In genomic region chr5:122283828-122284182, GRCm38 (mm10) we compare ENCODE assay signal across 8 mouse cellular contexts. TPM values are rescaled to one million over a fixed set of nuclear protein-coding genes. Genes with fewer than 3 reads are reported as not detected.
A peak's percentile ranks its signal among the peaks of the same experiment; 100 is the strongest.
DNase-seq lines count a peak whose midpoint lies in the region; ATAC-seq and TF ChIP-seq lines count a peak whose summit lies in the region.

No protein-coding gene starts in this region.

- H3K27ac ChIP-seq in heart, embryonic 15.5 days, result no peak overlapping the region
- H3K27ac ChIP-seq in cortical plate, adult 2 months (ENCODE audit: insufficient read depth, low read length), result no peak overlapping the region
- H3K27ac ChIP-seq in hindbrain, embryonic 11.5 days (ENCODE audit: low read depth, low read length), result no peak overlapping the region
- H3K27ac ChIP-seq in macrophage, result peak overlapping the region; percentile 10; the same call in 1 of the 2 replicates

- H3K4me3 ChIP-seq in heart, embryonic 15.5 days, result peak overlapping the region; percentile 85
- peak overlapping the region; percentile 90; the same call in 1 of the 2 replicates for H3K4me3 ChIP-seq in cortical plate, adult 2 months (ENCODE audit: insufficient read depth, low read length)
- H3K4me3 ChIP-seq in hindbrain, embryonic 11.5 days (ENCODE audit: low read depth, low read length), result peak overlapping the region; percentile 95
- H3K4me3 ChIP-seq in macrophage (ENCODE audit: inconsistent target), result no peak overlapping the region; the same call in 1 of the 2 replicates

- peaks cover 42% of the 10 kb centered on the region for H3K79me2 ChIP-seq in macrophage (ENCODE audit: inconsistent target)

- ATAC-seq in heart, embryonic 15.5 days (replicated peaks; ENCODE audit: insufficient number of reproducible peaks, insufficient read depth, low FRiP score, low read depth), result no peak
- no peak for ATAC-seq in hindbrain, embryonic 11.5 days (ENCODE audit: low FRiP score)
- ATAC-seq in monocyte, adult 5-6 weeks (replicated peaks; ENCODE audit: insufficient number of reproducible peaks, low FRiP score, low TSS enrichment, poor library complexity, severe bottlenecking), result no peak

- no peaks in the 10 kb centered on the region; the same call in 1 of the 2 replicates for H3K36me3 ChIP-seq in heart, embryonic 15.5 days
- H3K36me3 ChIP-seq in hindbrain, embryonic 11.5 days (ENCODE audit: control insufficient read depth, insufficient read depth, low read length), result no peaks in the 10 kb centered on the region
- H3K36me3 ChIP-seq in macrophage (ENCODE audit: inconsistent target), result no peaks in the 10 kb centered on the region

- 0 out of 2 replicates have a peak overlapping the region, but pooled peaks have one; percentile 86 for H3K9ac ChIP-seq in heart, embryonic 15.5 days
- no peak overlapping the region for H3K9ac ChIP-seq in hindbrain, embryonic 11.5 days (ENCODE audit: low read depth, low read length)

- intact Hi-C loops in heart, postnatal 10 days (cut with DNase I), result loop anchor here (2.0 kb wide), 1 partner anchor 31 kb away; no protein-coding TSS in a partner anchor

- no peak for TF ChIP-seq CTCF in cortical plate, adult 2 months (IDR thresholded peaks at IDR 0.05; ENCODE audit: extremely low read depth, insufficient read depth, low read length)

- DNase-seq in heart, postnatal 10 days, result no peak
- DNase-seq in hindbrain, embryonic 11.5 days (ENCODE audit: low spot score), result no peak
- no peak for DNase-seq in ovary, postnatal 36 days (ENCODE audit: low spot score)
- no peak for DNase-seq in gastrocnemius, postnatal 10 days

- no peak for TF ChIP-seq POLR2A in cortical plate, adult 2 months (IDR thresholded peaks at IDR 0.05; ENCODE audit: extremely low read depth, insufficient read depth, low read length)

- peak overlapping the region; percentile 89 for H3K4me2 ChIP-seq in heart, embryonic 15.5 days
- H3K4me2 ChIP-seq in hindbrain, embryonic 11.5 days (replicated peaks; ENCODE audit: low read depth, low read length), result no peak overlapping the region

- 28% methylated on average over 2 of the region's 2 CpGs for WGBS in heart, embryonic 15.5 days
- WGBS in hindbrain, embryonic 11.5 days, result 22% methylated on average over 2 of the region's 2 CpGs
- 9% methylated on average over 2 of the region's 2 CpGs for whole genome bisulfite sequencing in macrophage (ENCODE audit: missing documents)

- no peaks in the 10 kb centered on the region for H3K27me3 ChIP-seq in heart, embryonic 15.5 days
- no peaks in the 10 kb centered on the region for H3K27me3 ChIP-seq in hindbrain, embryonic 11.5 days (ENCODE audit: control insufficient read depth, insufficient read depth, low read length)

- H3K4me1 ChIP-seq in heart, embryonic 15.5 days (replicated peaks), result peaks cover 49% of the 10 kb centered on the region
- peaks cover 12% of the 10 kb centered on the region for H3K4me1 ChIP-seq in cortical plate, adult 2 months (ENCODE audit: control insufficient read depth, insufficient read depth, low read length)
- H3K4me1 ChIP-seq in hindbrain, embryonic 11.5 days (replicated peaks; ENCODE audit: control insufficient read depth, insufficient read depth, low read length), result peaks cover 3% of the 10 kb centered on the region; the same call in 1 of the 2 replicates

- no peaks in the 10 kb centered on the region for H3K9me3 ChIP-seq in heart, embryonic 15.5 days (replicated peaks)
- no peaks in the 10 kb centered on the region for H3K9me3 ChIP-seq in hindbrain, embryonic 11.5 days (ENCODE audit: control insufficient read depth, low read length)

RNA-seq across cellular contexts. Expression of gene Pptc7, which starts 0.4 kb away (rescaled TPM):
- polyA plus RNA-seq in heart, embryonic 15.5 days (2015; fragmentation: Nextera tagmentation; extraction: Ambion mirVana), result 11.9 and 12.2 TPM in 2 replicates
- 10 to 100 TPM; 63.4 to 83.1 TPM for total RNA-seq in heart, postnatal 10 days (2021)
- 25.0 and 27.9 TPM in 2 replicates for polyA plus RNA-seq in cortical plate, adult 2 months (2012; rRNA removed)
- 8.1 and 8.4 TPM in 2 replicates for polyA plus RNA-seq in hindbrain, embryonic 11.5 days (2014; fragmentation: Nextera tagmentation; extraction: Ambion mirVana)
- total RNA-seq in macrophage (2018; cell fraction: chromatin; rRNA removed), result 10 to 100 TPM in 9 of 26 experiments, 1 to 10 TPM in 17; 1.5 to 14.8 (median 8.4) TPM
- total RNA-seq in macrophage (2018; cell fraction: cytosol; rRNA removed), result 10 to 100 TPM; 10.6 to 20.0 (median 17.2) TPM
- 10 to 100 TPM in 24 of 26 experiments, 1 to 10 TPM in 2; 7.3 to 28.9 (median 16.3) TPM for total RNA-seq in macrophage (2018; cell fraction: nucleus; rRNA removed)
- 12.5 to 16.0 TPM (median 14.1 TPM) in 3 replicates for polyA plus RNA-seq in macrophage (2018)
- total RNA-seq in monocyte, adult 5-6 weeks (2017), result 33.3 to 37.2 TPM (median 36.9 TPM) in 3 replicates
- total RNA-seq in gastrocnemius, postnatal 10 days (2021), result 10 to 100 TPM; 30.0 to 36.1 TPM

RNA-seq across cellular contexts. Expression of gene Tctn1, which starts 19.5 kb away (rescaled TPM):
- polyA plus RNA-seq in heart, embryonic 15.5 days (2015; fragmentation: Nextera tagmentation; extraction: Ambion mirVana), result 2.5 and 3.3 TPM in 2 replicates
- total RNA-seq in heart, postnatal 10 days (2021), result 1 to 10 TPM; 5.4 to 5.5 TPM
- 28.0 and 29.4 TPM in 2 replicates for polyA plus RNA-seq in cortical plate, adult 2 months (2012; rRNA removed)
- 4.4 and 5.6 TPM in 2 replicates for polyA plus RNA-seq in hindbrain, embryonic 11.5 days (2014; fragmentation: Nextera tagmentation; extraction: Ambion mirVana)
- 10 to 100 TPM in 23 of 26 experiments, 1 to 10 TPM in 3; 4.6 to 48.1 (median 31.1) TPM for total RNA-seq in macrophage (2018; cell fraction: chromatin; rRNA removed)
- total RNA-seq in macrophage (2018; cell fraction: cytosol; rRNA removed), result 1 to 10 TPM; 1.7 to 7.0 (median 3.1) TPM
- total RNA-seq in macrophage (2018; cell fraction: nucleus; rRNA removed), result 10 to 100 TPM in 22 of 26 experiments, 1 to 10 TPM in 4; 6.9 to 42.0 (median 23.9) TPM
- 2.9 to 4.4 TPM (median 3.9 TPM) in 3 replicates for polyA plus RNA-seq in macrophage (2018)
- 1.1 to 4.4 TPM (median 2.0 TPM) in 3 replicates for total RNA-seq in monocyte, adult 5-6 weeks (2017)
- 1 to 10 TPM; 2.8 to 6.3 TPM for total RNA-seq in gastrocnemius, postnatal 10 days (2021)
